Mouse (Mus musculus): ENCODE measurements around the gene Popdc2. TPM values are rescaled to one million over a fixed set of nuclear protein-coding genes. Genes with fewer than 3 reads are reported as not detected.

The Popdc2 gene
- polyA plus RNA-seq, 1 experiment: 6.5 TPM

DNA sequence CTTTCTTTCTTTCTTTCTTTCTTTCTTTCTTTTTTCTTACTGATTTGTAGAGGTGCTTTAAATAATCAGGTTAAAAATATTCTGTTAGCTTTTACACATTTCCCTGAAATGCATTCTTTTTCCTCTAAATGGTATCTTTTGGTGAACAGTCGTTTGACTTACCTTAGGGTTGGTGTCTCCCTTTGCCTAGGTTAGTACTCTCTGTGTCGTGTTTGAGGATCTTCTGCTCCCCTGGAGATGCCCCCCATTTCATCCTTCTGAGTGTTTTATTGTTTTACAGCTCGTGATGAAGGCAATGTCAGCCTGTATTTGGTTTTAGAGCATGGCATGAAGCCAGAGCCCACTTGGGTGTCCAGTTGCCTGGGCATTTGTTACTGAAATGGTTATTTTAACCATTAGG lies 17.5 kb downstream of the Popdc2 start:
- Histone ChIP-seq H3K4me1 (ENCODE audit: control insufficient read depth, insufficient read depth, insufficient read length, low read length) (peaks cover 8% of the 10 kb centered on the region; the same call in 1 of the 2 replicates), H3K4me3 (ENCODE audit: low read depth, low read length) (no peak overlapping the region), H3K27ac (ENCODE audit: insufficient read depth, low read depth, low read length) (no peak overlapping the region), H3K27me3 (ENCODE audit: control insufficient read depth, insufficient read depth, low read length) (no peaks in the 10 kb centered on the region), H3K36me3 (ENCODE audit: control insufficient read depth, insufficient read depth, low read length) (no peaks in the 10 kb centered on the region)
- 26% methylated on average over 3 of the region's 3 CpGs for WGBS
- TF ChIP-seq CTCF (IDR thresholded peaks at IDR 0.05; ENCODE audit: extremely low read depth, insufficient read length, insufficient replicate concordance, low read depth, low read length): no peak
- TF ChIP-seq POLR2A (IDR thresholded peaks at IDR 0.05; ENCODE audit: low read depth, low read length): no peak

DNA sequence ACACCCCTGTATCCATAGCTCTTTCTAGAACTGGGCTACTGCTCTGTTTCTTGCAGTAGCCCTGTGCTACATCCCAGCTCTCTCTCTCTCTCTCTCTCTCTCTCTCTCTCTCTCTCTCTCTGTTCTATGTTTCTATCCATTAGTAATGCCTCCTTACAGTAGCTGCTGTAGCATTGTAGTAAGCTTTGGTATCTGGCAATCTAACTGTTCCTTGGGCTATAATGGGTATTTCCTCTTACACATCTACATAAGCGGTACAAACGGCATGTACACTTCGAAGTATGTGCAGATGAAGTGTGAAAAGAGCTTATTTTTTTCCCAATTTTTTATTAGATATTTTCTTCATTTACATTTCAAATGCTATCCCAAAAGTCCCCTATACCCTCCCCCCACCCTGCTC lies 17.9 kb downstream of the Popdc2 start:
- no peaks in the 10 kb centered on the region for H3K27me3 ChIP-seq (ENCODE audit: control insufficient read depth, insufficient read depth, low read length)
- no peak overlapping the region for H3K27ac ChIP-seq (ENCODE audit: insufficient read depth, low read depth, low read length)
- TF ChIP-seq CTCF (IDR thresholded peaks at IDR 0.05; ENCODE audit: extremely low read depth, insufficient read length, insufficient replicate concordance, low read depth, low read length) (no peak), POLR2A (IDR thresholded peaks at IDR 0.05; ENCODE audit: low read depth, low read length) (no peak)
- 90% methylated on average over 3 of the region's 3 CpGs for WGBS
- no peak overlapping the region for H3K4me3 ChIP-seq (ENCODE audit: low read depth, low read length)
- peaks cover 8% of the 10 kb centered on the region; the same call in 1 of the 2 replicates for H3K4me1 ChIP-seq (ENCODE audit: control insufficient read depth, insufficient read depth, insufficient read length, low read length)
- H3K36me3 ChIP-seq (ENCODE audit: control insufficient read depth, insufficient read depth, low read length): no peaks in the 10 kb centered on the region

DNA sequence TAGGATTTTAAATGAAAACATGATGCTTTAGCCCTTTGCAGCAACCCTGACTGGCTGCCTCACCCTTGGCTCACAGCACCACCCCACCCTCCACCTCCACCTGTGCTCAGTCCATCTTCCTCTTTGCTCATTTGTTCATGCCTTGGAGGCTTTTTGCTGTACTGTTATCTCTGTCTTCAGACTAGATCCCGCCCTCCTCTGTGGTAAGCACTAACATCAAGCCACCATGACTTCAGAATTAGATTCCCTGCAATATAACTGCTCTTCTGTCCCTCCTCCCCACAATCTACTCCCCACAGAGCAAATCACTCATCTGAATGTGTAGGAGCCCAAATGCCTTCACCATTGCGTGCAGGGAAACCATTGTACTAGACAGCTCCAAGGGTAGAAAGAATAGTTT lies 21.7 kb downstream of the Popdc2 start:
- WGBS: 85% methylated on average over 2 of the region's 2 CpGs
- Histone ChIP-seq H3K4me1 (ENCODE audit: control insufficient read depth, insufficient read depth, insufficient read length, low read length) (peaks cover 3% of the 10 kb centered on the region; the same call in 1 of the 2 replicates), H3K4me3 (ENCODE audit: low read depth, low read length) (no peak overlapping the region), H3K27ac (ENCODE audit: insufficient read depth, low read depth, low read length) (no peak overlapping the region), H3K27me3 (ENCODE audit: control insufficient read depth, insufficient read depth, low read length) (no peaks in the 10 kb centered on the region), H3K36me3 (ENCODE audit: control insufficient read depth, insufficient read depth, low read length) (no peaks in the 10 kb centered on the region)
- TF ChIP-seq CTCF (IDR thresholded peaks at IDR 0.05; ENCODE audit: extremely low read depth, insufficient read length, insufficient replicate concordance, low read depth, low read length) (no peak), POLR2A (IDR thresholded peaks at IDR 0.05; ENCODE audit: low read depth, low read length) (no peak)

DNA sequence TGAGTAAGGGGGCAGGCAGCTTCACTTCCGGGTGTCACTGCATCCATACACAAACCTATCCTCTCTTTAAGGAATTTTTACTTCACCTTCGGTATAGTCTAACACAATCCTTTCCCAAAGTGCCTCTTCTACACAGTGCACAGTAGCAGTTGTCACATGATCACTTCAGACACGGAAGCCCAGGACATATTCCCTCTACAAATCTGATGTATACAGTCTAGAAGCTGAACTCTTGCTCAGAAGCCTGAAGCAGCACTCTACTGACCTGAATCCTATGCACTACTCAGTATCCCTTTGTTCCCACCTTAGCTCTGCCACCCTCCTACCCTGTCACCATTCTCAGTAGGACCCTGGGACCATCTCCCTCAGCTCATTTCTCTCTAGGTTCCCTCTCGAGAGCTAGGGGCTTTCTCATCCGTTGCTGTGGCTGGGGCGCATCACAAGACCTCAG lies 23.2 kb downstream of the Popdc2 start:
- Histone ChIP-seq H3K4me1 (ENCODE audit: control insufficient read depth, insufficient read depth, insufficient read length, low read length) (no peaks in the 10 kb centered on the region), H3K4me3 (ENCODE audit: low read depth, low read length) (no peak overlapping the region), H3K36me3 (ENCODE audit: control insufficient read depth, insufficient read depth, low read length) (no peaks in the 10 kb centered on the region), H3K27ac (ENCODE audit: insufficient read depth, low read depth, low read length) (no peak overlapping the region), H3K27me3 (ENCODE audit: control insufficient read depth, insufficient read depth, low read length) (no peaks in the 10 kb centered on the region)
- WGBS: 87% methylated on average over 6 of the region's 6 CpGs
- TF ChIP-seq CTCF (IDR thresholded peaks at IDR 0.05; ENCODE audit: extremely low read depth, insufficient read length, insufficient replicate concordance, low read depth, low read length) (no peak), POLR2A (IDR thresholded peaks at IDR 0.05; ENCODE audit: low read depth, low read length) (no peak)

DNA sequence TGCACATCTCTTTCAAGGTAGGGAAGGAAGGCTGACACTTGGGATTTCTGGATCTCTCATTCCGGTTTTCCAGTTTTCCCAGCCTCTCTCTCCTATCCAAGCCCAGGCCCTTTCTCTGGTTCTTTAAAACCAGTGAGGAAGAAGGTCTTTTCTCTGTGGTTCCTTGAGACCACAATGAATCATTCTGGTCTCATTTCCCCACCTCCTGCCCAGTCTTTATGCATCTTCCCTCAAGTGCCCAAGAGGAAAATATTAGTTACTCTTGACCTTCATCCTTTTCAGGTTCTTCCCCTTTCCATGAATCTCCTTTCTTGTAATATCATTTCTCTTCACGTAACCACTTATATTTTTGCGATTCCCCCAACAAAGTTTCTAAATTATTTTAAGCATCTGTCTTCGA lies 23.7 kb downstream of the Popdc2 start:
- H3K4me1 ChIP-seq (ENCODE audit: control insufficient read depth, insufficient read depth, insufficient read length, low read length): no peaks in the 10 kb centered on the region
- no peak for TF ChIP-seq POLR2A (IDR thresholded peaks at IDR 0.05; ENCODE audit: low read depth, low read length)
- no peak for TF ChIP-seq CTCF (IDR thresholded peaks at IDR 0.05; ENCODE audit: extremely low read depth, insufficient read length, insufficient replicate concordance, low read depth, low read length)
- H3K27ac ChIP-seq (ENCODE audit: insufficient read depth, low read depth, low read length): no peak overlapping the region
- no peaks in the 10 kb centered on the region for H3K27me3 ChIP-seq (ENCODE audit: control insufficient read depth, insufficient read depth, low read length)
- no peak overlapping the region for H3K4me3 ChIP-seq (ENCODE audit: low read depth, low read length)
- no peaks in the 10 kb centered on the region for H3K36me3 ChIP-seq (ENCODE audit: control insufficient read depth, insufficient read depth, low read length)
- 89% methylated on average over 4 of the region's 4 CpGs for WGBS

DNA sequence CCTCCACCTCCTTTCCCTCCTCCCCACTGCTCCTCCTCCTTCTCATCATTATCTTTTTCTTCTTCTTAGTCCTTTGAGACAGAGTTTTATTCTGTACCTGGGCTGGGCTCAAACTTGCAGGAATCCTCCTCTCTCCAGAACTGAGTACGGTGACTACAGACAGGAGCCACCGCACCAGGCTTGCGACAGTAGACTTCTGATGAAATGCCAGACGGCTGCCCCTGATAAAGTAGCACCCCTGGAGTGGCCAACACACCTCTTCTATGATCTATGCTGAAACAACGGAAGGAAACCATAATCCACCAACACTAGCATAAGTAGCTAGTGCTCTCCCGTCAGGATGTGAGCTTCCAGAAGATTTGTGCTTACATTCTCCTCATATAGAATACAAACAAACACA lies 25.4 kb downstream of the Popdc2 start:
- TF ChIP-seq CTCF (IDR thresholded peaks at IDR 0.05; ENCODE audit: extremely low read depth, insufficient read length, insufficient replicate concordance, low read depth, low read length) (no peak), POLR2A (IDR thresholded peaks at IDR 0.05; ENCODE audit: low read depth, low read length) (no peak)

DNA sequence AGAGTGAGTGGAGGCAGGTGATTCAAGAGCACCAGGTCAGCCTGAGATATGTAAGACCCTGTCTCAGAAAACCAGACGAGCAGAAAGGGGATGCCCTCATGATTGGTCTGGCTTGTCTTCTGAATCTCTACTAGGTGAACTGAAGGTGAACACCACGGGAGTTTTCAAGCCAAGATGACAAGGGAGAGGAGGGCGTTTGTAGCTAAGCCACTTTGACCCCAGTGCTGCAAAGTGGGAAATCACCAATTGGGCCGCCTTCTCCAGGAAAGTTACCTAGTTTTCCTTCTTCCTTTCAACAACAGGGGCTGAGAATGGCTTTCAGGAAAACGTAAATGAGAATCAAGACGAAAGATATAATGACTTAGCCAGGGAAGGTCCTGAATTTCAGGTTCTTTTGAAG lies 26.7 kb downstream of the Popdc2 start:
- no peaks in the 10 kb centered on the region for H3K4me1 ChIP-seq (ENCODE audit: control insufficient read depth, insufficient read depth, insufficient read length, low read length)
- no peaks in the 10 kb centered on the region for H3K27me3 ChIP-seq (ENCODE audit: control insufficient read depth, insufficient read depth, low read length)
- H3K4me3 ChIP-seq (ENCODE audit: low read depth, low read length): no peak overlapping the region
- H3K36me3 ChIP-seq (ENCODE audit: control insufficient read depth, insufficient read depth, low read length): no peaks in the 10 kb centered on the region
- WGBS: 79% methylated on average over 6 of the region's 6 CpGs
- no peak for TF ChIP-seq POLR2A (IDR thresholded peaks at IDR 0.05; ENCODE audit: low read depth, low read length)
- no peak for TF ChIP-seq CTCF (IDR thresholded peaks at IDR 0.05; ENCODE audit: extremely low read depth, insufficient read length, insufficient replicate concordance, low read depth, low read length)
- no peak overlapping the region for H3K27ac ChIP-seq (ENCODE audit: insufficient read depth, low read depth, low read length)

More for the DNA sequence above, 25.4 kb downstream of the Popdc2 start:
- 88% methylated on average over 6 of the region's 6 CpGs for WGBS
- Histone ChIP-seq H3K27ac (ENCODE audit: insufficient read depth, low read depth, low read length) (no peak overlapping the region), H3K36me3 (ENCODE audit: control insufficient read depth, insufficient read depth, low read length) (no peaks in the 10 kb centered on the region), H3K4me3 (ENCODE audit: low read depth, low read length) (no peak overlapping the region), H3K27me3 (ENCODE audit: control insufficient read depth, insufficient read depth, low read length) (no peaks in the 10 kb centered on the region), H3K4me1 (ENCODE audit: control insufficient read depth, insufficient read depth, insufficient read length, low read length) (no peaks in the 10 kb centered on the region)
